Mouse (Mus musculus) intestine, embryonic 16.5 days (tissue): ENCODE measurements around the gene Ntm. TPM values are rescaled to one million over a fixed set of nuclear protein-coding genes. Genes with fewer than 3 reads are reported as not detected.

ENCODE experiments used
- ATAC-seq: fragments of 200-750 bp; cut with Nextera tagmentation; 2 replicates; pipeline ENCODE4 v1.8.0; 2017; ENCODE audit warnings: moderate TSS enrichment, moderate library complexity
- H3K27ac ChIP-seq: fragments of 300-500 bp; sonication (generic); 2 replicates; pipeline ENCODE4 v1.5.1; 2014; ENCODE audit warnings: mild to moderate bottlenecking, low read length
- H3K27me3 ChIP-seq: fragments of 300-500 bp; sonication (generic); replicated peaks from 2 replicates; pipeline ENCODE4 v1.6.1; 2014; ENCODE audit warnings: low read length, control low read depth, mixed read lengths; ENCODE audit not compliant: control insufficient read depth, insufficient read depth
- H3K36me3 ChIP-seq: fragments of 300-500 bp; sonication (generic); 2 replicates; pipeline ENCODE4 v1.6.1; 2014; ENCODE audit warnings: low read length, control low read depth; ENCODE audit not compliant: control insufficient read depth, insufficient read depth
- H3K4me1 ChIP-seq: fragments of 300-500 bp; sonication (generic); 2 replicates; pipeline ENCODE4 v1.6.1; 2014; ENCODE audit warnings: low read length, control low read depth, mixed read lengths; ENCODE audit not compliant: control insufficient read depth, insufficient read depth
- H3K4me2 ChIP-seq: fragments of 300-500 bp; sonication (generic); 2 replicates; pipeline ENCODE4 v1.6.1; 2014; ENCODE audit warnings: low read depth, low read length, control low read depth
- H3K4me3 ChIP-seq: fragments of 300-500 bp; sonication (generic); 2 replicates; pipeline ENCODE4 v1.5.1; 2014; ENCODE audit warnings: mild to moderate bottlenecking, low read length
- H3K9ac ChIP-seq: fragments of 300-500 bp; sonication (generic); 2 replicates; pipeline ENCODE4 v1.6.1; 2014; ENCODE audit warnings: low read depth, low read length
- H3K9me3 ChIP-seq: fragments of 300-500 bp; sonication (generic); 2 replicates; pipeline ENCODE4 v1.6.1; 2016; ENCODE audit warnings: low read length, control low read depth; ENCODE audit not compliant: control insufficient read depth
- WGBS: fragments of 180-500 bp; shearing (Covaris S2); extraction: QIAGEN DNeasy Blood & Tissue Kit; methylation state at CpG from one replicate; pipeline ENCODE4 v1.1.7; 2014; 5-methylcytosine and 5-hydroxymethylcytosine counted together
- polyA plus RNA-seq: library from polyadenylated mRNA; unstranded; fragments of >200 nt; fragmentation: Nextera tagmentation; extraction: Ambion mirVana; gene quantifications from 2 replicates; pipeline ENCODE4 v1.2.1, GENCODE M21; 2015

The Ntm gene
- polyA plus RNA-seq, 1 experiment from 2014 or later, result 5.5 TPM

- H3K36me3 ChIP-seq, result no peaks in the 10 kb centered on the region
- no peaks in the 10 kb centered on the region for H3K9me3 ChIP-seq
- no peaks in the 10 kb centered on the region for H3K4me1 ChIP-seq
- H3K4me2 ChIP-seq, result no peak overlapping the region
- H3K27me3 ChIP-seq, result no peaks in the 10 kb centered on the region
- no peak for ATAC-seq
- 73% methylated on average over 8 of the region's 8 CpGs for WGBS
- H3K4me3 ChIP-seq, result no peak overlapping the region
- no peak overlapping the region for H3K27ac ChIP-seq
- no peak overlapping the region for H3K9ac ChIP-seq
Observed at GRCm38 (mm10) chr9:29647764-29648163, 315.2 kb downstream of the Ntm start.

DNA sequence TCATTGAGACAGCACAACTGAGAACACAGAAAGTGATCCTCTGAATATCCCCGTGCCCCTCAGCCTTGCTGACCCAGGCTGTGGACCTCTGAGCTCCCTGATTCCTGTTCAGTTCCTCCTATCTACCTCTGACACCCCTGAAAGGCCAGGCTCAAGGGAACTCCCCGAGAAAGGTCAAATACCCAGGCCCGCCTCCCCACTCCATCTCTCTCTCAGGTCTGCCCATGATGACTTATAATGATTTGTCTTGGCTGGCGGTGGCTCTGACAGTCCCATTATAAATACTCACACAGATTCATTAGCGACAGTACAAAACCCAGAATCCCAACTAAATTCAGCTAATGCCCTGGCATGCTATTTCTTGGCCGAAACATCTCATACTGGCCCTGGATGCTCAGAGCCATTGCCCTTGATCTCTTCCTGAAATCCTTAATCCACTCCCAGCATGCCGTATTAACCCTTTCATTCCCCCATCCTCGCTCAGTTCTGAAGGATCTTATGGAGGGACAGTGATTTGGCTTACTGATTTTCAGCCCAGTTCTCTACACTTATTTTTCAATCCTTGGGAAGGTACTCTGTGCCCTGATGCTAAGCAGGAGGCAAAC, 317.0 kb downstream of the Ntm start:
- Histone ChIP-seq H3K36me3 (no peaks in the 10 kb centered on the region), H3K4me1 (no peaks in the 10 kb centered on the region), H3K27ac (no peak overlapping the region), H3K4me2 (no peak overlapping the region), H3K9me3 (no peaks in the 10 kb centered on the region), H3K9ac (no peak overlapping the region), H3K4me3 (no peak overlapping the region), H3K27me3 (no peaks in the 10 kb centered on the region)
- 47% methylated on average over 8 of the region's 8 CpGs for WGBS
- ATAC-seq, result no peak

- no peak for ATAC-seq
- WGBS, result 19% methylated on average over 11 of the region's 11 CpGs
Observed at GRCm38 (mm10) chr9:29642997-29643657, 319.8 kb downstream of the Ntm start.

DNA sequence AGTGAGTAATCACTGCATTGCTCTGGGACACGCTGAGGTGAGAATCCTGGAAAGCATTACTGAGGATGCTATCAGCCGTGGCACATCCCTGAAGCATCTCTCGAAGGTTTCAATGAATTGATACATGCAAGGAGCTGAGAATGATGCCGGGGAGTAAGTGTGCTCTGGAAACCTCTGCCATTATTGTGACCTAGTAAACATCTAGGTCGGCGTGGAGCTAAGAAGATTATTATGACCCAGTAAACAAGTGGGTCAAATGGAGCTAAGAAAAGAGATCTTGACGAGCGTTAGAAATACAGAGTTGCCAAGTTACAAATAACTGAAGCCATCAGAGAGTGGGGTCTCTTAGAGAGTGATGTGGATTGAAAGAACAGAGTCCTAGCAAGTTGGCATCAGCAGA, 325.6 kb downstream of the Ntm start:
- no peak overlapping the region for H3K27ac ChIP-seq
- no peaks in the 10 kb centered on the region for H3K36me3 ChIP-seq
- 81% methylated on average over 8 of the region's 8 CpGs for WGBS
- no peaks in the 10 kb centered on the region for H3K27me3 ChIP-seq
- no peaks in the 10 kb centered on the region for H3K9me3 ChIP-seq
- no peak for ATAC-seq
- H3K4me3 ChIP-seq, result no peak overlapping the region
- no peak overlapping the region for H3K4me2 ChIP-seq
- no peaks in the 10 kb centered on the region for H3K4me1 ChIP-seq
- no peak overlapping the region for H3K9ac ChIP-seq

More at GRCm38 (mm10) chr9:29642997-29643657, 319.8 kb downstream of the Ntm start:
- H3K4me1 ChIP-seq, result no peaks in the 10 kb centered on the region
- H3K9me3 ChIP-seq, result no peaks in the 10 kb centered on the region
- no peak overlapping the region for H3K27ac ChIP-seq
- H3K36me3 ChIP-seq, result no peaks in the 10 kb centered on the region
- H3K4me2 ChIP-seq, result no peak overlapping the region
- no peak overlapping the region for H3K9ac ChIP-seq
- no peaks in the 10 kb centered on the region for H3K27me3 ChIP-seq
- H3K4me3 ChIP-seq, result no peak overlapping the region

GRCm38 (mm10) chr9:29617181-29617580, 345.8 kb downstream of the Ntm start:
- Histone ChIP-seq H3K36me3 (no peaks in the 10 kb centered on the region), H3K4me1 (no peaks in the 10 kb centered on the region), H3K27me3 (no peaks in the 10 kb centered on the region), H3K4me2 (no peak overlapping the region), H3K27ac (no peak overlapping the region), H3K9me3 (no peaks in the 10 kb centered on the region), H3K9ac (no peak overlapping the region), H3K4me3 (no peak overlapping the region)
- WGBS, result 48% methylated on average over 5 of the region's 5 CpGs
- ATAC-seq, result no peak

DNA sequence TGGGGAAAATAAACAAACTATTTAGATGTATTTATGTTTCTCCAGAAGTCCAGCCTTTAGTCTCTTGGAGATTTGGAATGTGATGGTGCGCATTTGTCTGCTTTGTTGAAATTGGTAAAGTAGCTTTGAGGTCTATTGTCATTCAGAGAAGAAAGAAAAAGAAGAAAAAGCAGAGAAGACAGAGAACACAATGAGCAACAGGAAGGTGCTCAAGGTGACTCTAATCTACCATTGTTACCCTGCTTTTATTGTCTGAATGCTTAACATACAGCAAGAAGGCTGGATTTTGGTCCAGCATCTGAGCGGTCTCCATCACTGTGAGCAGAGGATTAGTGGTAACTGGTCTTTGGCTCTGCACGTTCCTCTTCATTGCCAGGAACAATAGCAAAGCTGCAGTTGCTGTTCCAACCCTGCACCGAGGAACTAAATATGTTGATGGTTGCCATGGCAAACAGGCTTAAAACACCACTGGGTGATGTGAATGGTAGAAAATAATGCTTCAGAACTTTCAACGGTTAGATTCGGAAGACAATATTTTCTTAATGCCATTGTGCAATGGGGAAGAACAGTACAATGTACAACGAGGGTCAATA, 350.8 kb downstream of the Ntm start:
- 82% methylated on average over 7 of the region's 7 CpGs for WGBS
- Histone ChIP-seq H3K4me2 (no peak overlapping the region), H3K27me3 (no peaks in the 10 kb centered on the region)

DNA sequence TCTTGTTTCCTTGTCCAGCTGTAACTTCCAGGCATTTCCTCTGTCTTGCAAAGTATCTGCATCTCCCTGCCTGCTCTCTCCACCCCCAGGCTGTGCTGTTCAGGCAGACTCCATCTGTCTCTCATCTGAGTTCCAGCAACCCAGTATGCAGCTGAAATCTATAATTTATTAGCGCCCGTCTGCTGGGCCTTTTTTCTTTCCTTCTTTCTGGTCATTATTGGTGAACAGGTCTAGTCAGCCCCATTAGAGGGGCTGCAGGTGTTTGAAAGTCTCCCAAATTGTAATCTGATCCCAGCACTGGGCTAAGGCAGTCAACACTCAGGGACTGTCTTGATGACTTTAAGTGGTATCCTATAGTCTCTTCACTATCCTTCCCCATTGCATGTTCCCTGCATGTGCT, 352.1 kb downstream of the Ntm start:
- WGBS, result 73% methylated on average over 2 of the region's 2 CpGs
- Histone ChIP-seq H3K4me1 (no peaks in the 10 kb centered on the region), H3K4me2 (no peak overlapping the region), H3K36me3 (no peaks in the 10 kb centered on the region), H3K9ac (no peak overlapping the region), H3K9me3 (no peaks in the 10 kb centered on the region; the same call in 1 of the 2 replicates), H3K27ac (no peak overlapping the region), H3K27me3 (no peaks in the 10 kb centered on the region), H3K4me3 (no peak overlapping the region)
- no peak for ATAC-seq

More for the DNA sequence above, 350.8 kb downstream of the Ntm start:
- no peaks in the 10 kb centered on the region for H3K36me3 ChIP-seq
- no peak for ATAC-seq
- H3K4me3 ChIP-seq, result no peak overlapping the region
- no peak overlapping the region for H3K9ac ChIP-seq
- H3K9me3 ChIP-seq, result no peaks in the 10 kb centered on the region
- no peak overlapping the region for H3K27ac ChIP-seq
- H3K4me1 ChIP-seq, result no peaks in the 10 kb centered on the region

- 25% methylated on average over 4 of the region's 4 CpGs for WGBS
- Histone ChIP-seq H3K4me2 (no peak overlapping the region), H3K4me1 (no peaks in the 10 kb centered on the region), H3K9ac (no peak overlapping the region), H3K4me3 (no peak overlapping the region), H3K36me3 (no peaks in the 10 kb centered on the region), H3K27me3 (no peaks in the 10 kb centered on the region), H3K9me3 (no peaks in the 10 kb centered on the region), H3K27ac (no peak overlapping the region)
- ATAC-seq, result no peak
Observed at GRCm38 (mm10) chr9:29597665-29598064, 365.3 kb downstream of the Ntm start.

GRCm38 (mm10) chr9:29595321-29595720, 367.6 kb downstream of the Ntm start:
- WGBS, result 70% methylated on average over 9 of the region's 9 CpGs
- Histone ChIP-seq H3K4me3 (no peak overlapping the region), H3K9me3 (no peaks in the 10 kb centered on the region), H3K4me2 (no peak overlapping the region), H3K36me3 (no peaks in the 10 kb centered on the region), H3K4me1 (no peaks in the 10 kb centered on the region), H3K27ac (no peak overlapping the region), H3K27me3 (no peaks in the 10 kb centered on the region), H3K9ac (no peak overlapping the region)
- no peak for ATAC-seq
